Mouse (Mus musculus): ENCODE data around the gene Hhat.

The Hhat gene

DNA sequence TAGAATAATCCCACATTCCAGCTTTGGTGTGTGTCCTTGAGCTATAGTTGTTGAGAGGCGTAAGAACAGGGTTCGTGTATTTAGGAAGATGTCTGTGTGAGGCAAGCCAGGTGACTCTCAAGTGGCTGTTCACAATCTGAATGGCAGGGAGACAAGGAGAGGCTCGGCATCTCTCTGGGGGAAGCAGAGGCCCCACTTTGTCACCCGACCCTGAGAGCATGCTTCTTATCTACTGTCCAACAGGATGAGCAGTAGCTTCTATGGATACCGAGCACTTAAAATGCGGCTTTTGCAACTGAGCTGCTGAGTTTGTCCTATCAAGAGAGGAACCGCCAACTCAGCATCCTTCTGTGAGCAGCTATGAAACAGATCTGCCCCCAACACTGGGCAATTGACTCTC is 120.4 kb downstream of the Hhat start:
- no peak for DNase-seq (ENCODE audit: low spot score)

DNA sequence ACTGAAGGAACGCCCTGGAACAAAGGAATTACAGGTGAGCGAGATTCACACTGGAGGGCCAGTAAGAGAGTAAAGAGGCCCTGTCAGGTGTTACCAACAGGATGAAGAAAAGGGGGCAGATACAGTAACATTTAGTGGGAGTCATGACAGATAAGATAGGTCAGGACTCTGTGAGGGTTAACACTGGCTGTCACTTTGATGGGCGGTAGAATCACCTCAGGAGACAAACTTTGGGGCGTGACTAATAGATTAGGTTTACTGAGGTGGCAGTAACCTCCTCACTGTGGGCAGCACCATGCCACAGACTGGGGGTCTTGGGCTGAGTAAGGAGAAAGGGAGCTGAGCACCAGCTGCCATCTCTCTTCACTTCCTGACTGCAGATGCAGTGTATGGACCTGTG is 121.0 kb downstream of the Hhat start:
- no peak for DNase-seq (ENCODE audit: low spot score)

DNA sequence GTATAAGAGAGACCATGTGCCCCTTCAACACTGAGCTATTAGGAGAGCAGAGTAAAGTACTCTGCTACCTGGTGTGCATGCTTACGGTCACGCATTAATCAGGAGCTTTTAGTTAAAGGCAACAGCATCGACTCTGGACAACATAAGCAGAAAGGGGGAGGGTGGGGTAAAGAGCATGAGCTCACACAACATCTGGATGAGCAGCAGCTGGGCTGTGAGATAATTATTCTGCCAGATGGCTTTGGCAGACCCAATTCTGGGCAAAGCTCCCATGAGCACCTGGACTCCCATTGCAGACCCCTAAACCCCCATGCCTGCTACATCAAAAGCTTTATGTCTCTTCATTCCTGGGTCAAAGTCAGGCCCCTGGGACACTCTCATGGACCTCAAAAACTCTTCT is 121.8 kb downstream of the Hhat start:
- DNase-seq (ENCODE audit: low spot score): no peak

DNA sequence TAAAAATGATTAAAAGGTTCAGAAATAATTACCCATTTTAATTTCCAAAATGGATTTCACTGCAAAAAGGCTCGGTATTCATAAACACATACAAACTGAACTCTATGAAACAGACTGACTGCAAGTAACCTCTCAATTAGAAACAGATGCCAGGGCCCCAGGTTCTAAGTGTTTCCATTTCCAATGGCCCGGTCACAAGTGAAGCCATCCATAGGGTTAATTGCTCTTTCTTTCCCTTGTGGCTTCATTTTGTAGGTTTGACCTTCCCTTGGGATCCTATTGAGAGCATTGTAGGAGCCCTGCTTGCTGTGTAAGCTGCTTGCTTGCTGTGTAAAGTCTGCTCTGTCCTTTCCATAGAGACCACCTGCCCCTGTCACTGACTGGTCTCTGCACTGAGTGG is 123.7 kb downstream of the Hhat start:
- no peak for DNase-seq (ENCODE audit: low spot score)

DNA sequence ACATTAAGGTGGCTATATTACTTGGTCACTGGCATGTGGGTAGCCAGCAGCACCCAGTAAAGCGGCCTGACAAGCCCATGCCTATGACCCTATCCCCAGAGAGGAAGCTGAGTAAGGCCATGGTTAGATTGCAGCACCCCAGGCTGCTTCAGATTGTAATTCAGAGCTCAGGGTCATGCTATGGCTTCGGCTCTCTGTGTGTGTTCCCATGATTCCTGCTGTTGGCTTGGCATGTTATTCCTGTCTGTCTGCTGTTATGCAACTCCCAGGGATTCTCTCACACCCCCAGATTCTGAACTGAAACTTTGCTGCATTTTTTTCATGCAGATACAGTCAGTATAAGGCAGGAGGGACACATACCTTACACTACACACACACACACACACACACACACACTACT is 128.9 kb downstream of the Hhat start:
- no peak for DNase-seq (ENCODE audit: low spot score)

DNA sequence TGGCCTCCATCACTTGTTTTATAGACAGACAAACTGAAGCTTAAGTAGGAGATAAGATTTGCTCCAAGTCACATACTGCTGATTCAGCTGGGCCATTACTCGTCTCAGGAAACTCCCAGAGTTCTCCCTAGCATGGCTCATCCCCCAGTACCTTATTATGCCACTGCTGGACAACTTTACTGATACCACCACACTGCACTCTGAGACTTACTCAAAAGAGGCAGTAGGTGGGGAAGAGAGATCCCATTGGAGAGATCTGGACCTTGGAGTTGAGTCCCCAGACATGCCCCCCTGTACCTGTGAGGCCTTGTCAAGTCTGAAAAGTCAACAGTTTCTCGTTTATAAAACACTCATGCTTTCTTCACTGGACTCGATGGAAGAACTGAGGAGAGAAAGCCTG is 131.8 kb downstream of the Hhat start:
- DNase-seq (ENCODE audit: low spot score): no peak

DNA sequence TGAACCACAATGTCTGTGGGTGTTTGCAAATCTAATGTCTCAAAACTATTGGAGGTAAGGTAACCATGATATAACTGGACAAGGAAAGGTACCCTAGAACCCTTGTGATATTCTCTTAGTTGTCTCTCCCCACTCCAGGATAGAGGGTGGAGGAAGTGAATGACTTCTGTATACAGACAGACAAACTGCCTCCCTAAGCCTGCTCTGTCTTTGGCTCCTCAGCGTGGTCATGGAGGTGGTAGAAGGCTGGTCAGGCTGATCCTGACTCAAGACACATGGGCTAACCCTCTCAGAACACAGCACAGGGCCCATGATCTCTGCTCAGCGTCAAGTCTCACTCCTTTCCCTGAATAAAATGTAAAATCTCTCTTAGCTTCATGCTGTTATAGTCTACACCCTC is 149.2 kb downstream of the Hhat start:
- DNase-seq (ENCODE audit: low spot score): no peak

DNA sequence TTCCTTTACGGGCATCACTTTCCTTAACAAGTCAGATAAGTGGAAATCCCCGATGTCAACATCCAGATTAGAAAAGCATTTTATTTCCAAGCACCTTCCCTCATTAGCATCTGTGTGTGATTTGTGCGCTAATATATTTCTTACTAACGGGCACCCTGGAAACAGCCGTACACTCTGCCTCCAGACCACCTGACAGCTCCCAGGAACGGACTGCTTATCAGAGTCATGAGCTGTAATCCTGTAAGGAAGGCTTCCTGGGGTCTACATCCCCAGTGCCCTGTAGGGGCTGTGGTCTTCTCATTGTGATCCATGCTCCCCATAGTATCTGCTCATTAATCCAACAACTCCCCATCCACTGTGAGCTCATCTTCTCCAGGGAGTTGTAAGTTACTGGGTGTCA is 157.8 kb downstream of the Hhat start:
- no peak for DNase-seq (ENCODE audit: low spot score)

DNA sequence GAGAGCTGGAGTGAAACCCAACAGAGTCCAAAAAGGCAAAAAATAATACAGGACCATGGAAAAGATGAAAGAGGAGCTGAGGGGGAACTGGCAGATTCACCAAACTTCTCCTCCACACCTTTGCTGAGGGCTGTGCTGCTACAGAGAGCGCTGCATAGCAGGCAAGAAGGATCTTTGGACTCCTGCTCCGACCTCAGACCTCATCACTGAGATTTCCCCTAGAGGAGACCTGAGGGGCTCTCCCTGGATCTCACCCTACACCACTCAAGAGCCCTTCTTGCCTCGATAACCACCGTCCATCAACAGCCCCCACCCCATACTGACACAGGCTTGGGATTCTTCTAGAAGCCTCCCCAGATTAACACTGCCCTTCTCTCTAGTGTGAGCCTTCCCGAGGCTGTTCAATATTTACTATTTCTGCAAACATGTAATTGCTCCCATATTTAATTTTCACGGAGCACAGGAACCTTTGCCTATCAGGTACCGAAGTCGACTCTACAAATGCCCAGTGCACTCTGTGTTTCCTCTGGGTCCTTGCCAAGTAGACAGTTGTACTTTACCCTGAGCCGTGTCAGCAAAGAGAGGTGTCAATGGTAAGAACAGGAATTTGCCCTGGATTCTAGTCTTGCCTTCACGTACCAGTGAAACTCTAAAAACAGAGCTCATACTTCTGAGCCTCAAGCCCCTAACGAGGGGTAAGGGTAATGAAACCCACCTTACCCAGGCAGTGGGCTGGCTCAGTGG is 158.9 kb downstream of the Hhat start:
- DNase-seq (ENCODE audit: low spot score): no peak

DNA sequence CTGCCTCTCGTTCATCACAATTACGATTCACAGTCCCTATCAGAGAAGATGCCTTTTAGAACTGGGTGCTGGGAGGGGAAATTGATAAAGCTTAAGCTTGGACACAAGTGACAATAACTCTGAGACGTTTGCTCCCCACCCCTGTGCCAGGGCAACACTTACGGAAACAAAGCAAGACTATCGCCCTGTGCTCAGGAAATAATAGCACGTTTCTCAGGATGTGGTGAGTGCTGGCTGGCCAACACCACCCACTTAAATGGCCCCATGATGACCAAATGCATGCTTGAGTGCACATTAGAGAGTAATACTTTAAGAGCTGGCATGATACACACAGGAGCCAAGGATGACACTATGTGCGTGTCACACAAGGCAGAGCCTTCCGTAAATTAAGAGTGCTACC is 164.1 kb downstream of the Hhat start:
- no peak for DNase-seq (ENCODE audit: low spot score)

DNA sequence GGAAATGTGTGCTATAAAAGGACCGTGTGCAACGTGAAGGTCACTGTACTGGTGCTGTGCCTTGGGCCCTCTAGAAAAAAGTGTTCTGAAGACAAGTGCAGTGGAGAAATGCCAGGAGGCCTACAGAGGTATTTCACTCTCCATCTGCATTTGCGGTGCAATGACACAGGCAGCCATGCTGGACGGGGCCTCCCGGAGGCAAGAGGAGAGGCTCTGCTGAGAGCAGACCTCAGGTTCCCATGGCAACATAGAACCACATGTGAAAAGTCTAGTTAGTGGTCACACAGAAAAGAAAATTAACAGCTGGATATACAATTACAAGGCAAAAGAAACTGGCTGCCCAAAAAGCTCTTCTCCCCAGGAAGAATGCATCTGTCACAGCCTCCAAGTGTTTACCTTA is 166.6 kb downstream of the Hhat start:
- DNase-seq (ENCODE audit: low spot score): no peak

DNA sequence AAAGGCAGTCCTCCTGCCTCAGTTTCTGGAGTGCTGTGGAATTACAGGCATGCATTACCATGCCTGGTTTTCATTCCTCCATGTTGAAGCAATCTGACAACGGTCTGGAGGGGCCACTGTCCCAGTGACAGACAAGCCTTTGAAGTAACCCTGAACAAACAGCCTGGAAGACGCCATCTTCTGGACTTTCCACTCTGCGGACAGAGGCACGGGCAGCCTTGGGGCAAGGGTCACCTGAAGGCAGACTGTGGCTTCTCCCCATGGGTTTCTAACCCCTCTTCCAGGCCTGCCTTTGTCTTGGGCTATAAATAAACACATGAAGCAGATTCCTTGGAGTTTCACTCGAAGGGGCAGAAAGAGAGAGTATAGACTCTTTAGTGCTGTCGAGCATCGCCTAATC is 167.5 kb downstream of the Hhat start:
- DNase-seq (ENCODE audit: low spot score): no peak

DNA sequence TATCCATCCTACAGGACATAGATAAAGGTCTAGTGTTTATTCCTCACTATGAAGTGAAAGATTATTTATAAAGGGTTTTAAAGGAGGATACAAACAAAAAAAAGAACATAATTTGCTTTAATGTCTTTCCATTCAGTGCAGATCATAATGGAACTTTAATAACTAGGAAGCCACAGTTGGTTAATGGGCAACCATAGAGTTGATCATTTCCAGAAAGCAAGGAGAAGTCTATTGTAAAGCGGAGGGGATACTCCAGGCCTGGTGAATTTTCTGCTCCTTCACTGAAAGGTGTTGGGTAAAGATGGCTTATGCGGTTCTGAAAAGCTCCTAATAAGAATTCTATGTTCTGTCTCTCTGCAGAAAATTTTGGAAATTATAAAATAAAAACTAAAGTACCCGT is 169.8 kb downstream of the Hhat start:
- no peak for DNase-seq (ENCODE audit: low spot score)

DNA sequence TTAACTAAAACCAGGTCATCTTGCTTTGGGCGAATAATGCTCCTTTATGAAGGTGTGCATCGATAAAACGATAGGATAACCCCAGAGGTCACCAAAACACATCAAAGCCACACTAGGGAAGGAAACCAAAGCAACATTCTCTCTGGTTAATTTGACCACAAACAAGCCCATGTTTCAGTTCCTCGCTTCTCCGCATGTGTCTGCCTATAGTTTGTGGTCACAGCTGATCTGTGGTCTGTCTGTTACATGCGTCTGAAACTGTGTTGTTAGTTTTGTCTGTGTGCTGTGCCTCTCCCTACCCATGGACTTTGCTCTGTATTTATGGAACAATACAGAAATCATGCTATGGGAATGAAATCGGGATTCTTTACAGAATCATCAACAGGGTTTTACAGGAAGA is 171.3 kb downstream of the Hhat start:
- DNase-seq (ENCODE audit: low spot score): no peak

DNA sequence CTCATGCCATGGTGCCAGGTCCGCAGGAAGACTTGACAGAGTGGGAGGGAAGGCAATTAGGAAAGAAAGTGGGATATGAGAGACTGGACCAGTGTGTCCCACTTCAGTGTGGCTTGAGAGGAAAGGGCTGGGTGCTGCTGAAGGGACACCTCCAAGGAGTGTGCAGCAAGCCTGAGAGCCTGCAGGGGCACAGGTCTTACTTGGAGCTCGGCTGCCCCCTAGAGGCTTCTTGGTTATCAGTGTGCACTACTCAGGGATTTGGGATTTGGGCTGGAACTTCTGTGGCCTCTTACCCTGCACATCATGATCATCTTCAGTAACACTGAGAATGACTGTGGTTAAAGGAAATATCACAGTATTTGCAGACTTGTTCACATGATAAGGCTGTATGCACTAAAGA is 172.6 kb downstream of the Hhat start:
- DNase-seq (ENCODE audit: low spot score): peak; percentile 80

DNA sequence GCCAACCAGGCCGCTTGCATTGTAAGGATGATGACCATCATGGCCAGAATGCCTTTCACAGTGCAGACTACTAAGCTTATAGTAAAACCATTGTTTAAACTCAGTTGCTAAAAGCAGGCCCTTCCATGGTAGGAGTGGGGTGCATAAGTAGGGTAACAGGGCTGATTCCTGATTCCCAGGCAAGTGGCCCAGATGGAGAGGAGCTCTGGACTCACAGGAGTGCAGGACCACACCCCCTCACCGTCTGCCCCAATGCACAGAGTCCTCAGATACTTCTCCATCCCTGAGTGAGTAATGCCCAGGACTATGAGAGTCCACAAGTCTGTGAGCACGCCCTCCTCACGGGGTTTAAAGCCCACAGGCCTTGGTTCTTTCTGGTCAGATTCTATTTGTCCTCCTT is 175.6 kb downstream of the Hhat start:
- no peak for DNase-seq (ENCODE audit: low spot score)

DNA sequence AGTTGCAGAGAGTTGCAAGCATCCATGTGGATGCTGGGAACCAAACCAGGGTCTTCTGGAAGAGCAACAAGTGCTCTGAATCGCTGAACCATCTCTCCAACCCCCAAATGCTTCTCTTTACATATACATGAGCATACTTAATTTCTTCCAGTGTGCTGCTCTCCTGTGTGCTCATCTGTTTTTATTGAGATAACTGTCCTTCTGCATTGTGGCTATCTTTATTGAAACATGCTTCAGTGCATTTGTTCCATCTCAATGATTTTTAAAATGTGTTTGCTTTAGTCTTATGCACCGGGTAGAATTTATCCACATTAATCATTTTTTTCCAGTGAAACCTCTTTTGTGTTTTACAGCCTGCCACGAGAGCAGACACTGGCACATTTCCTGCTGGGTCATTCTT is 177.5 kb downstream of the Hhat start:
- DNase-seq (ENCODE audit: low spot score): no peak

DNA sequence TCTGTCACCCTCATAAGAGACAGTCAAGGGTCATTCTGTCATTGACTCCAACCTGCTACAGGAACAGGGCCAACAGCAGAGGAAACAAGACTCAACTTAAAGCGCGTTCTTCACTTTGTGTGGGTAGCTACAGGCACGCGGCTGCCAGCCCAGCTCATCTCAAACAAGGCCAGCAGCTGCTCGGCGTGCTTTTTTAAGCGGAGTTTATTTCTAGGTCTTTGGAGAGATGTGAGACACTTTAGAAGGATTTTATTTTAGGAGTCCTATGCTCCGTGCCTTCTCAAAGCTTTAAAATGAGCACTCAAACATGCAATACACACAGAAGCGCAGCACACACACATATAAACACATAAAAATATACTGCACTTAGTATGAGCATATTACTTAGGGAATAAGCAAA is 183.6 kb downstream of the Hhat start:
- DNase-seq (ENCODE audit: low spot score): no peak

DNA sequence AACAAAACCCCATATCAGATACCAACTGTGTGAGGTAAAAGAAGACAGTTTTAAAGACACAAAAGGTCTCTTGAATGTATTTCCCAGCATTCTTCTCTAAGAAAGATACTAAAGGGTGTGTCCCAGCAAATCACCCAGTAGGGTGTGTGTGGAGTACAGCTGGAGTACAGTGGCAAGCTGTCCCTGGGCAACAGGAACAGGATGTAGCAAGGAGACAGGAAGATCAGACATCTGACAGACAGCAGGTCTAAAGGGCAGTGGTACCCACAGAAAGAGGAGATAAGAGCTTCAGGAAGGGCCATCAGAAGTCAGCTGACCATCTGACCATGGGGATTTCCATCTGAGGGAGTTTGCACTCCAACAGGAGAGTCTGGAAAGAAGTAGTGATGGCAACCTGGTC is 185.7 kb downstream of the Hhat start:
- no peak for DNase-seq (ENCODE audit: low spot score)

DNA sequence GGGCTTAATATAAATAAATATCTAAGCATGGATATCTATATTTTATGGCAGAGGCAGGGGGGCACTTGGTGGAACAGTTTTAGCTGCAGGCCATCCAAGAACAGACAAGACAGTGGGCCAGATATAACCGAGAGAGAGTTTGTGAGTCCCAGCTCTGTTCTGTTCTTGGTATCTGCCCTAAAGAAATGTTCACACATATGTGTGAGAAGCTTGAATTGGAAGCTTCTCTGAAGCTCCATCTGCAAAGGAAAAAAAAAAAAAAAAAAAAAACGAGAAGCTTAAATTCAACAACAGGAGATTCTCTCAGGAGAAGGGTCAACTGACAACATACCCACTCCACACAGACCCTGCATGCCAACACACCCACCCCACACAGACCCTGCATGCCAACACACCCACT is 188.1 kb downstream of the Hhat start:
- DNase-seq (ENCODE audit: low spot score): no peak

DNA sequence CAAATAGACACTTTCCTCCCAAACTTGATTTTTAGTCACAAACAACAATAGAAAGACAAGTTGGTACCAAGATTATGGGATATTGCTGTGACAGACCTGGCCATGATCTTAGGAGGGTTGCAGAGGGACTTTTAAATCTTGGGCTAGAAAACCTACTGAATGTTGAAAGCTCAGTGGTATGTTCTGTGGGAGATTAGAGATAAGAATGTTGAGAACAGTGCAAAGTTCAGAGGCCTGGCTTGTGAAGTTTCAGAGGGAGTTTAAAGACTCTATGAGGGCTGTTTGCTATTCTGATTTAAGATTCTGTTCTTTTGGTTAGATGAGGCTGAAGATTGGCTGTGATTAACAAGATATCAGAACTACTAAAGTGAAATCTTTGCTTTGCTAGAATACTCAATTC is 206.3 kb downstream of the Hhat start:
- DNase-seq (ENCODE audit: low spot score): no peak

DNA sequence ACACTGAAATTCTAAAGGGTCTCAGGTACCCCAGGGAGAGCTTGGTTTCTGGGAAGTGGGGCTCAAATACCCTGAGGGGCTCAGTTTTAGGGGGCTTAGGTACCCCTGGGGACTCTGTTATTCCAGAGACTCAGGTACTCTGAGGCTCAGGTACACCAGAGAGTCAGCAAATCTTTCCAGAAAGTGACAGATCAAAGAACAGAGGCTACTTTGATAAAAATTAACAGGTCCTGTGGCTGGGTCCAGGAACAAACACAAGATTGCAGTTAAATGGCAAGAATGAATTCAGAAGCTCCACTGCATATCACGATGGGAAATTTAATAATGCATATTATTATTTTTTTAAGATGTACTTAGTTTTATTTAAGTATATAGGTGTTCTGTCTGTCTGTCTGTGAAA is 211.7 kb downstream of the Hhat start:
- DNase-seq (ENCODE audit: low spot score): no peak

DNA sequence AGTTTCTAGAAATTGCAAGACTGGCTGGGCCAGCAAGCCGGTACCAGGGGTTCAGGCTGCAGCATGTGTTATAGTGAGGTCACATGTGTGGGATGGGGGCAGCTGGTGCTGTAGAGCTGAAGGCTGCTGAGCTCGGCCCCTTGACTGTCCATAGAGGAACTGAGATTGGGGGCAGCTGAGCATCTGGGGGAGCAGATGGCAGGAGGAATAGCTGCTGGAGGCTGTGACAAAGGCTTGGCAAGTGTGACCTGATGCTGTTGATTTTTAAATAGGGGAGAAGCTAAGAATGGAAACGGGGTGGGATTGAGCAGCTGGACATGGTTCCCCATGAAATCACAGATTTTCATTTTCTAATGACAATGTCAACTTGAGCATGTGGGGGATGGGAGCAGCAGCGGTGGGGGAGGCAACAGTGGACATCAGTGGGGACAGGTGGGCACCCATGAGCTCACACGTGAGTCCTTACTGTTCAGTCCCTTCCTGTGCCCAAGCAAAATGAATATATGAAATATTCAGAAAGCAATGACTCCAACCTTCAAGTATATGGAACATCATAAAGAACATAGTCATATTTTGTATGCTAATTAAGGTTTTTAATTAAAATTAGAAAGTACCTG is 212.9 kb downstream of the Hhat start:
- DNase-seq (ENCODE audit: low spot score): no peak

DNA sequence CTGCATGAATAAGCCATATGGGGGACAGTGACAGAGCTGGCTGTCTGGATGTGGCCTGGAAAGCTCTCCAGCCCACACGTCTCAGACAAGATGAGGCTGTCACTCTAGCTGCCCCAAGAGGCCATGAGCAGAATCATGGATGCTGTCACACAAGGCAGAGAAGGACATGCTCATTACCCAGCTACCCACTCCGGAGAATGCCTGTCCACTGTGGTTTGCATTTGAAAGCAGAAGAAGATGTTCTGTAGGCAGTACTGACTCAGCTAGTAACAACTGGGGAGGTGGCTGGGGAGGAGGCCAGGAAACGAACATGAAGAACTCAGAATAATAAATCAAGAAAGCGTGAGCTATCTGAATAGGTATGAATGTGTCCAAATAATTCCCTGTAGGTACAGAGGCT is 215.5 kb downstream of the Hhat start:
- DNase-seq (ENCODE audit: low spot score): no peak
